Mouse (Mus musculus) CH12.LX (cell line): ENCODE measurements at regions not wholly inside any gene's neighbourhood (a gene's known extent, or its start where the extent isn't known, plus 50 kb on each side); places are given as distances from the start of the nearest gene placed in this dataset.

Experiments used
- DNase-seq: peaks from one replicate; pipeline ENCODE4 v3.0.0-alpha.2; 2013; ENCODE audit errors: extremely low read depth
- H3K27ac ChIP-seq: 2 replicates; pipeline ENCODE4 v1.5.1; 2012; ENCODE audit warnings: low read depth, mild to moderate bottlenecking, control low read depth, moderate library complexity; ENCODE audit not compliant: insufficient read depth
- H3K27me3 ChIP-seq: replicated peaks from 2 replicates; pipeline ENCODE3; 2012; ENCODE audit warnings: inconsistent platforms
- H3K36me3 ChIP-seq, 2 experiments: replicated peaks in 1 of 2; 2 replicates each; pipeline versions ENCODE3 to v1.6.1; 2012; ENCODE audit warnings: inconsistent platforms in 1 of 2, low read length in 1 of 2, mild to moderate bottlenecking in 1 of 2, mixed read lengths in 1 of 2, moderate library complexity in 1 of 2; ENCODE audit not compliant: control insufficient read depth in 1 of 2, insufficient read depth in 1 of 2
- H3K4me1 ChIP-seq, 2 experiments: 2 replicates each; pipeline ENCODE4 v1.6.1; 2012; ENCODE audit warnings: inconsistent platforms in 1 of 2, moderate library complexity in 1 of 2; ENCODE audit not compliant: insufficient read depth in 2 of 2, control insufficient read depth in 1 of 2
- H3K4me2 ChIP-seq: 2 replicates; pipeline ENCODE4 v1.6.1; 2012; ENCODE audit warnings: low read depth, mild to moderate bottlenecking, control low read depth; ENCODE audit not compliant: poor library complexity, insufficient read depth, severe bottlenecking
- H3K4me3 ChIP-seq, 3 experiments: fragments of 150-350 bp in 1 of 3; sonication (generic) in 1 of 3; replicated peaks in 1 of 3; 2 replicates each; pipeline versions ENCODE3 to v1.5.1; 2011 to 2012; ENCODE audit warnings: low read depth in 2 of 3, low read length in 2 of 3, mild to moderate bottlenecking in 2 of 3, moderate library complexity in 2 of 3, control low read depth in 1 of 3, improper control_type of control experiment in 1 of 3, inconsistent platforms in 1 of 3, mixed read lengths in 1 of 3; ENCODE audit not compliant: poor library complexity in 1 of 3
- H3K79me2 ChIP-seq: replicated peaks from 2 replicates; pipeline ENCODE4 v1.6.1; 2012; ENCODE audit warnings: mild to moderate bottlenecking, moderate library complexity; ENCODE audit not compliant: control insufficient read depth, poor library complexity, insufficient read depth, severe bottlenecking; ENCODE audit errors: extremely low read depth
- H3K9ac ChIP-seq: 2 replicates; pipeline ENCODE4 v1.6.1; 2012; ENCODE audit warnings: low read depth, mild to moderate bottlenecking, control low read depth, moderate library complexity; ENCODE audit not compliant: insufficient read depth
- H3K9me3 ChIP-seq: replicated peaks from 2 replicates; pipeline ENCODE3; 2012; ENCODE audit warnings: low read length, inconsistent platforms, mixed read lengths
- BHLHE40 ChIP-seq: IDR thresholded peaks from 2 replicates; pipeline ENCODE4 v1.6.1; 2011; ENCODE audit warnings: mild to moderate bottlenecking, low read depth, low read length, improper control_type of control experiment
- CHD1 ChIP-seq: IDR thresholded peaks from 2 replicates; pipeline ENCODE4 v1.6.1; 2012; ENCODE audit warnings: low read depth, low read length, improper control_type of control experiment, inconsistent platforms
- HCFC1 ChIP-seq: IDR thresholded peaks from 2 replicates; pipeline ENCODE4 v1.6.1; 2012; ENCODE audit warnings: low read depth, mild to moderate bottlenecking, inconsistent platforms, low read length, improper control_type of control experiment
- JUN ChIP-seq: IDR thresholded peaks from 2 replicates; pipeline ENCODE4 v1.6.1; 2011; ENCODE audit warnings: low read depth, mild to moderate bottlenecking, low read length, improper control_type of control experiment, moderate library complexity; ENCODE audit not compliant: insufficient read depth
- KAT2A ChIP-seq: IDR thresholded peaks from 2 replicates; pipeline ENCODE4 v1.6.1; 2012; ENCODE audit warnings: low read length, improper control_type of control experiment, inconsistent platforms; ENCODE audit not compliant: insufficient replicate concordance
- MYC ChIP-seq: IDR thresholded peaks from 2 replicates; pipeline ENCODE4 v1.6.1; 2011; ENCODE audit warnings: low read depth, mild to moderate bottlenecking, improper control_type of control experiment, low read length
- UBTF ChIP-seq: IDR thresholded peaks from 2 replicates; pipeline ENCODE4 v1.6.1; 2012; ENCODE audit warnings: low read depth, mild to moderate bottlenecking, inconsistent platforms, low read length, improper control_type of control experiment, moderate library complexity
- USF1 ChIP-seq: IDR thresholded peaks from 2 replicates; pipeline ENCODE4 v1.6.1; 2014; ENCODE audit warnings: low read depth, mild to moderate bottlenecking, inconsistent platforms, low read length, improper control_type of control experiment
- dilution Hi-C: fragments of 300-500 bp; cut with MboI; formaldehyde crosslinking; loops from 2 replicates; pipeline ENCODE4 v1.14.3; 2020; ENCODE audit warnings: low sequenced_read_pairs; ENCODE audit not compliant: extremely low pct_unique_long_range_greater_than_20kb, extremely low pct_ligation_motif_present
- in situ Hi-C: fragments of 300-500 bp; cut with MboI; formaldehyde crosslinking; loops from 3 replicates; pipeline ENCODE4 v1.14.3; 2019; ENCODE audit warnings: low sequenced_read_pairs, low pct_ligation_motif_present, low pct_unique_long_range_greater_than_20kb, mixed read lengths

- H3K9ac ChIP-seq, result no peak overlapping the region
- H3K27ac ChIP-seq, result no peak overlapping the region
- in situ Hi-C loops, result no loop called here
- no peaks in the 10 kb centered on the region for H3K4me1 ChIP-seq
- no peak overlapping the region for H3K4me3 ChIP-seq
- dilution Hi-C loops, result no loop called here
- H3K79me2 ChIP-seq, result no peaks in the 10 kb centered on the region
- H3K9me3 ChIP-seq, result peaks cover 22% of the 10 kb centered on the region
- no peaks in the 10 kb centered on the region for H3K36me3 ChIP-seq
- no peaks in the 10 kb centered on the region for H3K27me3 ChIP-seq
- DNase-seq, result no peak
- no peak overlapping the region for H3K4me2 ChIP-seq
- no peak for TF ChIP-seq BHLHE40
Measured at GRCm38 (mm10) chr2:123816627-123817026, 273.1 kb upstream of the Sema6d start.

GRCm38 (mm10) chr2:123833540-123834136, 256.1 kb upstream of the Sema6d start:
- dilution Hi-C loops, result no loop called here
- Histone ChIP-seq H3K36me3 (no peaks in the 10 kb centered on the region), H3K9ac (no peak overlapping the region), H3K27ac (no peak overlapping the region), H3K4me2 (no peak overlapping the region), H3K27me3 (no peaks in the 10 kb centered on the region), H3K79me2 (no peaks in the 10 kb centered on the region), H3K9me3 (peaks cover 22% of the 10 kb centered on the region), H3K4me1 (no peaks in the 10 kb centered on the region), H3K4me3 (no peak overlapping the region)
- no peak for DNase-seq
- TF ChIP-seq KAT2A (no peak), HCFC1 (no peak), MYC (no peak), JUN (no peak), UBTF (no peak), USF1 (no peak), CHD1 (no peak)
- in situ Hi-C loops, result no loop called here
